Mouse (Mus musculus): ENCODE measurements at regions not wholly inside any gene's neighbourhood (a gene's known extent, or its start where the extent isn't known, plus 50 kb on each side); places are given as distances from the start of the nearest gene placed in this dataset.

GRCm38 (mm10) chr13:59368550-59369449 lies 216.2 kb downstream of the Agtpbp1 start:
- 77% methylated on average over 13 of the region's 13 CpGs for WGBS
- Histone ChIP-seq H3K4me1 (ENCODE audit: insufficient read depth, low read length) (no peaks in the 10 kb centered on the region), H3K9ac (replicated peaks; ENCODE audit: low read length) (no peak overlapping the region), H3K9me3 (ENCODE audit: low read length) (no peaks in the 10 kb centered on the region), H3K27me3 (ENCODE audit: insufficient read depth, low read length) (no peaks in the 10 kb centered on the region), H3K27ac (no peak overlapping the region), H3K4me2 (ENCODE audit: low read depth, low read length) (no peak overlapping the region), H3K4me3 (ENCODE audit: low read length) (no peak overlapping the region), H3K36me3 (ENCODE audit: insufficient read depth, low read length) (no peaks in the 10 kb centered on the region)
- ATAC-seq (no peak), DNase-seq (ENCODE audit: low spot score) (no peak)
- TF ChIP-seq CTCF (IDR thresholded peaks at IDR 0.05; ENCODE audit: low read depth): no peak

DNA sequence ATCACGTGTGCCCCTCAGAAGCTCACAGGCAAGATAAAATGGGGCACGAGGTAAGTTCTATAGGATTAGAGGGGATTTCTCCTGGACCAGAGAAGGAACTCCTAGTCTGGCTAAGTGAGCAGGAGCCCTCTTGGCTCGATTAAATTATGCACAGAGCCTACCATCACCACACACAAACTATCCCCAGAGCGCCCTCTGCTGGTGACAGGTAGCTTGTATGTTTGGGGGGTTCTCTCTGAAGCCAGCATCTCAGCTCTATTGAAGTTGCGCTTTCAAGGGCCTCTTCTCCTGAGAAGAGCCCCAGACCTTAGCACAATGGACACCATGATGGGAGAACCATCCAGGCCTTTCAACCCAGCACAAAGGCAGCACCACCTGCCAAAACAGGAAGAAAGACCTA lies 219.6 kb downstream of the Agtpbp1 start:
- no peaks in the 10 kb centered on the region for H3K27me3 ChIP-seq (ENCODE audit: insufficient read depth, low read length)
- WGBS: 32% methylated on average over 5 of the region's 5 CpGs
- no peaks in the 10 kb centered on the region for H3K36me3 ChIP-seq (ENCODE audit: insufficient read depth, low read length)
- no peaks in the 10 kb centered on the region for H3K4me1 ChIP-seq (ENCODE audit: insufficient read depth, low read length)
- no peak overlapping the region for H3K9ac ChIP-seq (replicated peaks; ENCODE audit: low read length)
- no peak overlapping the region for H3K4me3 ChIP-seq (ENCODE audit: low read length)
- peak; percentile 81 for TF ChIP-seq CTCF (IDR thresholded peaks at IDR 0.05; ENCODE audit: low read depth)
- ATAC-seq (no peak), DNase-seq (ENCODE audit: low spot score) (peak; percentile 92)
- H3K4me2 ChIP-seq (ENCODE audit: low read depth, low read length): no peak overlapping the region
- no peaks in the 10 kb centered on the region for H3K9me3 ChIP-seq (ENCODE audit: low read length)
- no peak overlapping the region for H3K27ac ChIP-seq

DNA sequence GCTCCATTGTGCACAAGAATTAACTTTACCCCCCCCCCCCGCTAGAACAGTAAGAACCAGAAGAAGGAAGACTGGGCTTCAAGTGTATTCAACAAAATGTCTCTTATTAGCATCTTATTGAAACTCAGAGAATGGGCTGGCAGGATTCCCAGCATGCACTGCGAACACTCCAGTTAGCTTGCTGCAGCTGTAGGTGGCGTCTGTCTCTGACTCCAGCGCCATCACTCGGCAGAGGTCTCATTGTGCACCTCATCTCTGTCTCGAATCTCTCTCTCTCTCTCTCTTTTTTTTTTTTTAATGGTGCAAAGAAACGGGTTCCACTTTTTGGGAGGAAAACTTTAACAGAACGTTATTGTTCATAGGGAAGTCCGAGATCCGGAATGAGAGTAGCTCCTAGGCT lies 221.6 kb downstream of the Agtpbp1 start:
- ATAC-seq (no peak), DNase-seq (ENCODE audit: low spot score) (peak; percentile 39)
- no peaks in the 10 kb centered on the region for H3K9me3 ChIP-seq (ENCODE audit: low read length)
- no peak overlapping the region for H3K4me3 ChIP-seq (ENCODE audit: low read length)
- H3K9ac ChIP-seq (replicated peaks; ENCODE audit: low read length): no peak overlapping the region
- H3K36me3 ChIP-seq (ENCODE audit: insufficient read depth, low read length): no peaks in the 10 kb centered on the region
- no peaks in the 10 kb centered on the region for H3K4me1 ChIP-seq (ENCODE audit: insufficient read depth, low read length)
- no peak for TF ChIP-seq CTCF (IDR thresholded peaks at IDR 0.05; ENCODE audit: low read depth)
- WGBS: 69% methylated on average over 10 of the region's 10 CpGs
- no peaks in the 10 kb centered on the region for H3K27me3 ChIP-seq (ENCODE audit: insufficient read depth, low read length)
- H3K27ac ChIP-seq: no peak overlapping the region
- H3K4me2 ChIP-seq (ENCODE audit: low read depth, low read length): no peak overlapping the region

DNA sequence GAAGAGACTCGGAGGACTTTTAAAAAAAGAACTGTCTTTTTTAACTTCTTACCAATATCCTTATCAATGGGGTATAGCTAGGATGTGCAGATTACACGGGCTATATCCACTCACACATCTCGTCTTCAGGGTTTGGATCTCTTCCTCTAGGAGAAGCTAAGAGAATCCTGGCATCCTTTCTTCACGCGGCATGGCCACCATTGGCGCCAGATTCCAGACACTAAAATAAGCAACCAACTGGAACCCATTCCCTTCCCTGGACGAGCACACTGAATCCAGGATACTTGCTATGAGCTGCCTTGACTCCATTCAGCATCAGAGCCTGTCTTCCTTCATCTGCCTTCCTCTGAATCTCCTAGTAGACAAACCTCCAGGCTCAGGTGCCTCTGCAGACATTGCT lies 223.7 kb downstream of the Agtpbp1 start:
- no peak overlapping the region for H3K9ac ChIP-seq (replicated peaks; ENCODE audit: low read length)
- no peaks in the 10 kb centered on the region for H3K4me1 ChIP-seq (ENCODE audit: insufficient read depth, low read length)
- H3K4me2 ChIP-seq (ENCODE audit: low read depth, low read length): no peak overlapping the region
- no peak overlapping the region for H3K27ac ChIP-seq
- DNase-seq (ENCODE audit: low spot score): no peak
- ATAC-seq: no peak
- no peaks in the 10 kb centered on the region for H3K36me3 ChIP-seq (ENCODE audit: insufficient read depth, low read length)
- no peaks in the 10 kb centered on the region for H3K27me3 ChIP-seq (ENCODE audit: insufficient read depth, low read length)
- no peaks in the 10 kb centered on the region for H3K9me3 ChIP-seq (ENCODE audit: low read length)
- no peak overlapping the region for H3K4me3 ChIP-seq (ENCODE audit: low read length)
- TF ChIP-seq CTCF (IDR thresholded peaks at IDR 0.05; ENCODE audit: low read depth): no peak
- 91% methylated on average over 7 of the region's 7 CpGs for WGBS

GRCm38 (mm10) chr13:59360026-59360425 lies 225.0 kb downstream of the Agtpbp1 start:
- no peak for TF ChIP-seq CTCF (IDR thresholded peaks at IDR 0.05; ENCODE audit: low read depth)
- H3K4me2 ChIP-seq (ENCODE audit: low read depth, low read length): no peak overlapping the region
- ATAC-seq (no peak), DNase-seq (ENCODE audit: low spot score) (no peak)
- no peak overlapping the region for H3K4me3 ChIP-seq (ENCODE audit: low read length)
- H3K9ac ChIP-seq (replicated peaks; ENCODE audit: low read length): no peak overlapping the region
- no peaks in the 10 kb centered on the region for H3K36me3 ChIP-seq (ENCODE audit: insufficient read depth, low read length)
- H3K27ac ChIP-seq: no peak overlapping the region
- H3K4me1 ChIP-seq (ENCODE audit: insufficient read depth, low read length): no peaks in the 10 kb centered on the region
- WGBS: 82% methylated on average over 3 of the region's 3 CpGs
- H3K27me3 ChIP-seq (ENCODE audit: insufficient read depth, low read length): no peaks in the 10 kb centered on the region
- no peaks in the 10 kb centered on the region for H3K9me3 ChIP-seq (ENCODE audit: low read length)

DNA sequence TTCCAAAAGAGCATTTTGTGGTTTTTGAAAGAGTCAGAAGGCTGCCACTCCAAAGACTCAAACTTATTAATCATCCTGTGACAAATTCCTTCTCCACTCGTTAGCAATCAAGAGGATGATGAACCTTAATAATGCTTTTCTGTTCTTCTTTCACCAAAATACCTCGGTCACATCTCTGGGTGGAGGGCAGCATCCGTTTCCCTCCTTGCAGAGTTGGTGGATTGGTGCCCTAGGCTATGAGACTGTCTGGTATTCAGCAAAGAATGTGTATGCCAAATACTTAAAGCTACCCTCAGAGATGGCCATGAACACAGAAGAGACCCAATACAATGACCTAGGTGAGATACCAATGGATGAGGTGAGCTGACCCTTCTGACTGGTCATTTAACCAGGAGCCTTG lies 226.6 kb downstream of the Agtpbp1 start:
- Histone ChIP-seq H3K9ac (replicated peaks; ENCODE audit: low read length) (no peak overlapping the region), H3K36me3 (ENCODE audit: insufficient read depth, low read length) (no peaks in the 10 kb centered on the region), H3K27ac (no peak overlapping the region), H3K4me2 (ENCODE audit: low read depth, low read length) (no peak overlapping the region), H3K4me1 (ENCODE audit: insufficient read depth, low read length) (no peaks in the 10 kb centered on the region), H3K27me3 (ENCODE audit: insufficient read depth, low read length) (no peaks in the 10 kb centered on the region), H3K4me3 (ENCODE audit: low read length) (no peak overlapping the region), H3K9me3 (ENCODE audit: low read length) (no peaks in the 10 kb centered on the region)
- no peak for TF ChIP-seq CTCF (IDR thresholded peaks at IDR 0.05; ENCODE audit: low read depth)
- 69% methylated on average over 3 of the region's 3 CpGs for WGBS
- ATAC-seq (no peak), DNase-seq (ENCODE audit: low spot score) (no peak)

DNA sequence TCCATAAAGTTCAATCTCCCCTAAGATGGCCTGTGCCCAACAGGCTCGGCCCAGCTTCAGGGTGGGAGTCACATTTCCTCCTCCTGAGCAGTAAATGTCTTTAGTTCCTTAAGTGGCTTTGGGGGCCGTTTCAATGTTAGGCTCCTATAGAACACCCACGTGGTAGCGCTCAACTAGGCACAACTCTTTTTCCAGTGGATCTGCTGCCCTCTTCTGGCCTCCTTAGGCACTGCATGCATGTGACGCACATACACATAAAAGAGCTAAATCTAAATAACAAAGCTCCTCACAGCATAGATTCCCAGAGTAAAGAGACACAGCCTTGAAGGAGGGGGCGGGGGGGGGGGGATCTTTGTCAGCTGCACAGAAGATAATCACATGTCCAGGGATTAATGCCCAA lies 233.6 kb downstream of the Agtpbp1 start:
- H3K9me3 ChIP-seq (ENCODE audit: low read length): no peaks in the 10 kb centered on the region
- no peaks in the 10 kb centered on the region for H3K36me3 ChIP-seq (ENCODE audit: insufficient read depth, low read length)
- TF ChIP-seq CTCF (IDR thresholded peaks at IDR 0.05; ENCODE audit: low read depth): peak; percentile 66
- no peak overlapping the region for H3K4me3 ChIP-seq (ENCODE audit: low read length)
- no peak overlapping the region for H3K9ac ChIP-seq (replicated peaks; ENCODE audit: low read length)
- H3K4me1 ChIP-seq (ENCODE audit: insufficient read depth, low read length): no peaks in the 10 kb centered on the region; the same call in 1 of the 2 replicates
- no peak overlapping the region for H3K4me2 ChIP-seq (ENCODE audit: low read depth, low read length)
- no peaks in the 10 kb centered on the region for H3K27me3 ChIP-seq (ENCODE audit: insufficient read depth, low read length)
- H3K27ac ChIP-seq: no peak overlapping the region
- DNase-seq (ENCODE audit: low spot score): peak; percentile 59
- WGBS: 61% methylated on average over 6 of the region's 6 CpGs
- no peak for ATAC-seq
